ENCODE assay signal across 10 mouse cellular contexts in genomic region chr2:132017611-132018010, GRCm38 (mm10). TPM values are rescaled to one million over a fixed set of nuclear protein-coding genes. Genes with fewer than 3 reads are reported as not detected.
DNase-seq lines count a peak whose midpoint lies in the region; ATAC-seq and TF ChIP-seq lines count a peak whose summit lies in the region.
"Had no signal": no experiment of that assay in that cellular context is flagged by ENCODE, and none has a peak within 500 bp of the region (broad histone marks: within the 10 kb centered on the region; RNA-seq: fewer than 3 reads in every experiment).

No protein-coding gene starts in this region.

- H3K9me3 ChIP-seq in forebrain, embryonic 12.5 days = no peaks in the 10 kb centered on the region

- no peak overlapping the region for H3K9ac ChIP-seq in forebrain, embryonic 12.5 days

- H3K27me3 ChIP-seq in forebrain, embryonic 12.5 days = no peaks in the 10 kb centered on the region
- H3K27me3 ChIP-seq: Patski had no signal

- H3K4me3 ChIP-seq in layer of hippocampus, adult 2 months = no peak overlapping the region
- no peak overlapping the region for H3K4me3 ChIP-seq in forebrain, embryonic 12.5 days (replicated peaks)

- 0 out of 2 replicates have a peak, but pooled peaks have one; percentile 5 for ATAC-seq in granulocyte monocyte progenitor cell, adult 5-6 weeks (replicated peaks; ENCODE audit: poor library complexity, severe bottlenecking)
- ATAC-seq in forebrain, embryonic 12.5 days (ENCODE audit: low FRiP score) = no peak
- ATAC-seq: Patski had no signal

- intact Hi-C loops in left cerebral cortex, postnatal 25 days (cut with DNase I) = no loop called here

- TF ChIP-seq CTCF in layer of hippocampus, adult 2 months (conservative IDR thresholded peaks at IDR 0.05) = no peak

- no peak overlapping the region for H3K4me2 ChIP-seq in forebrain, embryonic 12.5 days

- peak overlapping the region; percentile 74; the same call in 1 of the 2 replicates for H3K27ac ChIP-seq in layer of hippocampus, adult 2 months
- H3K27ac ChIP-seq in forebrain, embryonic 12.5 days = no peak overlapping the region

- 65% methylated on average over 7 of the region's 7 CpGs for WGBS in forebrain, embryonic 12.5 days

- no peak for DNase-seq in layer of hippocampus, adult 2 months (ENCODE audit: low spot score in 2 of 2)
- DNase-seq in layer of hippocampus, postnatal 36 days = no peak
- peak; percentile 81 for DNase-seq in ZHBTc4 (ENCODE audit: low read depth, low spot score)
- DNase-seq in lung, postnatal 4 days = peak; percentile 69 to 75
- no peak for DNase-seq in left cerebral cortex, postnatal 25 days (ENCODE audit: low spot score in 2 of 2)
- no peak for DNase-seq in cerebellum, postnatal 25 days
- DNase-seq: cerebellum, adult 9-10 months had no signal

- H3K36me3 ChIP-seq in forebrain, embryonic 12.5 days (replicated peaks) = no peaks in the 10 kb centered on the region; the same call in 1 of the 2 replicates

- peaks cover 7% of the 10 kb centered on the region; the same call in 1 of the 2 replicates for H3K4me1 ChIP-seq in forebrain, embryonic 12.5 days

RNA-seq across cellular contexts. Expression of gene Rassf2, which starts 12.4 kb away (rescaled TPM):
- 10 to 100 TPM; 39.9 to 43.2 TPM for total RNA-seq in layer of hippocampus, adult 2 months (2021)
- 10 to 100 TPM; 37.2 to 39.4 TPM for total RNA-seq in layer of hippocampus, postnatal 36 days (2021)
- 43.5 and 54.8 TPM in 2 replicates for total RNA-seq in granulocyte monocyte progenitor cell, adult 5-6 weeks (2014; fragmentation: Nextera tagmentation)
- 57.9 and 76.3 TPM in 2 replicates for total RNA-seq in granulocyte monocyte progenitor cell, adult 5-6 weeks (2017)
- 10 to 100 TPM; 36.1 to 38.7 TPM for total RNA-seq in left cerebral cortex, postnatal 25 days (2021)
- polyA plus RNA-seq in forebrain, embryonic 12.5 days (2016; fragmentation: Nextera tagmentation; extraction: Ambion mirVana) = 27.8 and 34.1 TPM in 2 replicates

Comparison
In these comparisons a context has a peak if more than half of its experiments do, and no peak if none do; other contexts are left out.
1. DNase-seq: peak in ZHBTc4 (single experiment) and lung, postnatal 4 days (2 of 2); none in layer of hippocampus, adult 2 months (0 of 2), layer of hippocampus, postnatal 36 days (0 of 2), left cerebral cortex, postnatal 25 days (0 of 2) and cerebellum, postnatal 25 days (0 of 2).